Mouse (Mus musculus): ENCODE data around the gene Ankrd33b.

DNA sequence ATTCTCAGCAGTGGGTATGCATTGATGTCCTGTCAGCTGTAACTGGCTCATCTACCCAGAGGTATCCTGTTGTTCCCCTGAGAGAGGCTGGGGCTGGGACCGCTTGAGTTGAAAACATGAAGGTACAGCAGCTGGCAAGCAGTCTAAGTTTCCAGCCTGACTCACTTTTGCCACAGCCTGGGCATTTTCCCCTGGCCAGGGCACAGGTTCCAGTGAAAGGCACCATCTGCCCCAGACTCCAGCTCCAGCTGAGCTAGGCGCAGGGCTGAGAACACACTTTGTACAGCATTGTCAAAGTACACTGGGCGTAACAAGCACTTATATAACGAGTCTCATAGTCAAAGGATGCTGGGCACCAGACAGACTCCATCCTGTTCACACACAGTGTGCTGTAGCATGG lies 113.6 kb downstream of the Ankrd33b start:
- TF ChIP-seq CTCF (IDR thresholded peaks at IDR 0.05; ENCODE audit: extremely low read depth, insufficient read length, insufficient replicate concordance, low read depth, low read length) (no peak), POLR2A (IDR thresholded peaks at IDR 0.05; ENCODE audit: low read depth, low read length) (no peak)

Data from small intestine, adult 2 months (tissue).